Mouse (Mus musculus) forebrain, postnatal 0 days (tissue): ENCODE results near the gene St3gal3. TPM values are rescaled to one million over a fixed set of nuclear protein-coding genes. Genes with fewer than 3 reads are reported as not detected.

Experiments
- ATAC-seq: fragments of 200-750 bp; cut with Nextera tagmentation; 2 replicates; pipeline ENCODE4 v1.8.0; 2017; ENCODE audit warnings: mild to moderate bottlenecking, moderate library complexity
- DNase-seq: peaks from one replicate; pipeline ENCODE4 v3.0.0-alpha.2; 2015
- H3K27ac ChIP-seq: fragments of 300-500 bp; sonication (generic); 2 replicates; pipeline ENCODE4 v1.5.1; 2014; ENCODE audit warnings: low read depth, mild to moderate bottlenecking, antibody characterized with exemption, low read length, moderate library complexity, mixed read lengths
- H3K27me3 ChIP-seq: fragments of 300-500 bp; sonication (generic); 2 replicates; pipeline ENCODE4 v1.6.1; 2014; ENCODE audit warnings: mild to moderate bottlenecking, low read length, mixed read lengths; ENCODE audit not compliant: insufficient read depth
- H3K36me3 ChIP-seq: fragments of 300-500 bp; sonication (generic); 2 replicates; pipeline ENCODE4 v1.6.1; 2014; ENCODE audit warnings: mild to moderate bottlenecking, moderate library complexity; ENCODE audit not compliant: insufficient read depth
- H3K4me1 ChIP-seq: fragments of 300-500 bp; sonication (generic); 2 replicates; pipeline ENCODE4 v1.6.1; 2014; ENCODE audit warnings: antibody characterized with exemption; ENCODE audit not compliant: insufficient read depth
- H3K4me2 ChIP-seq: fragments of 300-500 bp; sonication (generic); 2 replicates; pipeline ENCODE4 v1.6.1; 2014; ENCODE audit warnings: low read depth, mild to moderate bottlenecking, moderate library complexity
- H3K4me3 ChIP-seq: fragments of 300-500 bp; sonication (generic); 2 replicates; pipeline ENCODE4 v1.5.1; 2014; ENCODE audit warnings: low read depth, low read length, mixed read lengths
- H3K9ac ChIP-seq: fragments of 300-500 bp; sonication (generic); 2 replicates; pipeline ENCODE4 v1.6.1; 2014; ENCODE audit warnings: mild to moderate bottlenecking
- H3K9me3 ChIP-seq: fragments of 300-500 bp; sonication (generic); 2 replicates; pipeline ENCODE4 v1.6.1; 2016; ENCODE audit warnings: low read length
- CTCF ChIP-seq: sonication (generic); IDR thresholded peaks from 2 replicates; pipeline ENCODE4 v1.5.1; 2016; ENCODE audit warnings: antibody characterized with exemption, control low read depth, low read depth
- WGBS: fragments of 180-500 bp; shearing (Covaris S2); extraction: QIAGEN DNeasy Blood & Tissue Kit; methylation state at CpG from one replicate; pipeline ENCODE4 v1.1.7; 2014; 5-methylcytosine and 5-hydroxymethylcytosine counted together
- polyA plus RNA-seq: library from polyadenylated mRNA; unstranded; fragments of >200 nt; fragmentation: Nextera tagmentation; extraction: Ambion mirVana; gene quantifications from 2 replicates; pipeline ENCODE4 v1.2.1, GENCODE M21; 2015
- total RNA-seq: library from RNA; depleted of rRNA; stranded (reverse); fragments of >200 nt; gene quantifications from 2 replicates; pipeline ENCODE4 v1.2.3, GENCODE M21; 2014

St3gal3 gene
- total and polyA plus RNA-seq, 2 experiments from 2014 or later, result 11.2 to 36.1 TPM

DNA sequence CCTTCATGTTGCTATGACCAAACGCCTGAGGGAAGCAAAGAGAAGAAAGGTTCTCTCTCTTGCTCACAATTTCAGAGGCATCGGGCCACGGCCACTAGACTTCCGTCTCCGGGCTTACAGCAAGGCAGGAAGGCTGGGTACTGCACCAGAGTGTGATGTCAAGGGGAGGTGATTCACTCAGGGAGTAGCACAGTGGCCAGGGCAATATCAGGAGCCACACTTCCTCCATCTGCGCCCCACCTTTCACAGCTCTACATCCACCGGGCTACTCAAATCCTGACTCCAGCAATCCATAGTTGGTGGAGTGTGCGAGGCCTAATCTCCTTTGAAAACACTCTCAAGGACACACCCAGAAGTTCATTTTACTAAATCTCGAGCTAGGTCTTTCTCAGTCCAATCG, 17.1 kb downstream of the St3gal3 start:
- DNase-seq, result no peak
- Histone ChIP-seq H3K4me1 (no peaks in the 10 kb centered on the region), H3K27ac (no peak overlapping the region), H3K4me3 (no peak overlapping the region), H3K4me2 (no peak overlapping the region), H3K9me3 (no peaks in the 10 kb centered on the region), H3K36me3 (no peaks in the 10 kb centered on the region), H3K9ac (no peak overlapping the region), H3K27me3 (no peaks in the 10 kb centered on the region)
- no peak for ATAC-seq
- no peak for TF ChIP-seq CTCF
- WGBS, result 95% methylated on average over 10 of the region's 10 CpGs

DNA sequence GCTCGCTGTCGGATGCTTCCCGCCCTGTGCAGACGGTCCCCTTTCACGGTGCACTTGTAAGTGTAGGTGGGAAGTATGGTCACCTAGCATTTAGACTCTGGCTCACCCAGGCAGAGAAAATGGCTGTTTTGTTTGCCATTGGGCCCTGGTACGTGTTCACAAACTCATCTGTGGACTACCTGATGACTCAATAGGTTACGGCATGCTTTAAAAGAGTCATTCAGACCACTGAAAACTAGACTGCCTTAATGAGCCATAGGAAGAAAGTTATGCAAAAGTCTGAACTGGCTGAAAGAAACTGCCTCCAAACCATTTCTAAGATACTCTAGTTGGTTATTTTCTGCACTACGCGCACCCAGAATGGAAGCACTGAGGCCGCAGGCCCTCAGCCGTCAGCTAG, 18.6 kb downstream of the St3gal3 start:
- Histone ChIP-seq H3K4me2 (no peak overlapping the region), H3K4me3 (no peak overlapping the region), H3K9me3 (no peaks in the 10 kb centered on the region), H3K4me1 (no peaks in the 10 kb centered on the region), H3K27me3 (no peaks in the 10 kb centered on the region), H3K36me3 (no peaks in the 10 kb centered on the region), H3K9ac (no peak overlapping the region), H3K27ac (no peak overlapping the region)
- 91% methylated on average over 11 of the region's 11 CpGs for WGBS
- TF ChIP-seq CTCF, result no peak
- ATAC-seq, result no peak
- no peak for DNase-seq

DNA sequence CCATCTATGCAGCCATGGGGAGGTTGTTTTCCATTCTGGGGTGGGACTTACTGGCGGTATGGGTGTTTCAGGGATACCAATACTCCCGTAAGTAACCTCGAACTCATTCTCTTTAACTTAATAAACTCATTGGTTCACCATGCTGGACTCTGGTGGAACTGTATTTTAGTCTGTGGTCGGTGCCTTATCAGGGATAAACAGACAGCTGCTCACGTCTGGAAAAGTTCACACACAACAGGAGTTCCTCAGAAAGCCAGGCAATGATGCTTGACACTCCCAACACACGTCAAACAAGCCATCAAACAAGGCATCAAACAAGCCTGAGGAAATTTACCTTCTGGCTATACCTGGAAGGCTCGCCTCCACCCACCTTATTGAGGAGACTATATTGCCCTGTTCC, 19.6 kb downstream of the St3gal3 start:
- no peak overlapping the region for H3K4me3 ChIP-seq
- H3K4me2 ChIP-seq, result no peak overlapping the region
- WGBS, result 95% methylated on average over 7 of the region's 7 CpGs
- DNase-seq, result no peak
- no peak for TF ChIP-seq CTCF
- H3K9me3 ChIP-seq, result no peaks in the 10 kb centered on the region
- no peaks in the 10 kb centered on the region for H3K4me1 ChIP-seq
- H3K36me3 ChIP-seq, result no peaks in the 10 kb centered on the region
- no peak for ATAC-seq
- no peaks in the 10 kb centered on the region for H3K27me3 ChIP-seq
- no peak overlapping the region for H3K9ac ChIP-seq
- H3K27ac ChIP-seq, result no peak overlapping the region

DNA sequence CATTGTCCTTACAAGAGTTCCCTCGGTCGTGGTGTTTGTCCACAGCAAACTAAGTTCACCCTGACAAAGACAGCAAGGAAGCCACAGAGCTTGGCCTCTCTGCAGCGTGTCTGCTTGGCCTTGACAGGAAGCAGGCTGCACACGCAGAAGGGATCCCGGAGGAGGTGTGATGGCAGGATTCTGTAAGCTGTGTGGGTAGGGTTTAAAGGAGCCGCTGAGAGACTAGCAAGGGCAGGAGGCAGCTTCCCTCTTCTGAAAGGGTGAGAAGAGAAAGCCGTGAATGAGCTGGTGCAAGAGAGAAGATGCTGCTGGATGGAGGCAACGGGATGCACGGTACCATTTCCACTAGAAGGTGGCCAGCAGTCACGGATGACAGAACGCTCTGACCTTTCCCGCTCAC, 22.1 kb downstream of the St3gal3 start:
- H3K36me3 ChIP-seq, result no peaks in the 10 kb centered on the region
- H3K9ac ChIP-seq, result no peak overlapping the region
- ATAC-seq (no peak), DNase-seq (no peak)
- no peak overlapping the region for H3K27ac ChIP-seq
- H3K9me3 ChIP-seq, result no peaks in the 10 kb centered on the region
- H3K4me3 ChIP-seq, result no peak overlapping the region
- TF ChIP-seq CTCF, result no peak
- H3K27me3 ChIP-seq, result no peaks in the 10 kb centered on the region
- WGBS, result 87% methylated on average over 12 of the region's 12 CpGs
- H3K4me2 ChIP-seq, result no peak overlapping the region
- H3K4me1 ChIP-seq, result no peaks in the 10 kb centered on the region

DNA sequence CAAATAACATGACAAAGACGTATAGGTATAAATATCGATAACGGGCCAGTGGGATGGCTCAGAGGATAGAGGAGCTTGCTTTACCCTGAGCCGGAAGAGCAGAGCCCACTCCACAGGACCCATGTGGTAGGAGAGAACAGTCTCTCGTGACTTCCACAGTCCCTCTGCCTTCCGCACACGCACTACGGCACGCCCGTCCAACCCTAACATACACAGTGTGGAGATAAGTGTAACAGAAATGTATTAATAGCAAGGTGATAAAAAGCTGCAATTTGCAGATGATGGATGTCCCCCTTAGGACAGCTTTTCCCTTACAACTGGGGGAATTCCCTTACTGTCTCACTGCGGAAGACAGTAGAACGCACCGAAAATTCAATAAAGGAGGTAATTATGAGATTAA, 25.1 kb downstream of the St3gal3 start:
- TF ChIP-seq CTCF, result no peak
- 93% methylated on average over 13 of the region's 13 CpGs for WGBS
- Histone ChIP-seq H3K27ac (no peak overlapping the region), H3K4me3 (no peak overlapping the region), H3K9me3 (no peaks in the 10 kb centered on the region), H3K36me3 (no peaks in the 10 kb centered on the region), H3K9ac (no peak overlapping the region), H3K4me2 (no peak overlapping the region), H3K4me1 (no peaks in the 10 kb centered on the region), H3K27me3 (no peaks in the 10 kb centered on the region)
- ATAC-seq (no peak), DNase-seq (no peak)

DNA sequence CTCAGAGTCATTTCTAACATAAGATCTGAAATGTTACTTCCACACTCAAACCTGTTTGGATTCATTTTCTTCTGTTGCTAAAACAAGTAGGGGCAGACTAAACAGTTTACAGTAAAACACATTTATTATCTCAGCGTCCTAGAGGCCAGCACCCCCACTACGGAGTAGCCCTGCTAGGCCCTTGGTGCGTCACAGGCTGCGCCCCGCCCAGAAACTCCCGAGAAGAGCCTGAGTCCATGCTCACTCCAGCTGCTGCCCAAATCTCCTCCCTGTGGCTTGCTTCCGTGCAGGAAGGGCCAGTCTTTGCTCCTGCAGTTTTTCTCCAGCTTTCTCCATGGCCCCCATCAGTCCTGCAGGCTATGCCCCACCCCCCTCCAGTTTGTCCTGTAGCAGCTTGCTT, 25.9 kb downstream of the St3gal3 start:
- Histone ChIP-seq H3K9me3 (no peaks in the 10 kb centered on the region), H3K4me2 (no peak overlapping the region), H3K27me3 (no peaks in the 10 kb centered on the region), H3K4me3 (no peak overlapping the region), H3K4me1 (no peaks in the 10 kb centered on the region), H3K9ac (no peak overlapping the region), H3K27ac (no peak overlapping the region), H3K36me3 (no peaks in the 10 kb centered on the region)
- WGBS, result 83% methylated on average over 7 of the region's 7 CpGs
- ATAC-seq (no peak), DNase-seq (no peak)
- no peak for TF ChIP-seq CTCF

DNA sequence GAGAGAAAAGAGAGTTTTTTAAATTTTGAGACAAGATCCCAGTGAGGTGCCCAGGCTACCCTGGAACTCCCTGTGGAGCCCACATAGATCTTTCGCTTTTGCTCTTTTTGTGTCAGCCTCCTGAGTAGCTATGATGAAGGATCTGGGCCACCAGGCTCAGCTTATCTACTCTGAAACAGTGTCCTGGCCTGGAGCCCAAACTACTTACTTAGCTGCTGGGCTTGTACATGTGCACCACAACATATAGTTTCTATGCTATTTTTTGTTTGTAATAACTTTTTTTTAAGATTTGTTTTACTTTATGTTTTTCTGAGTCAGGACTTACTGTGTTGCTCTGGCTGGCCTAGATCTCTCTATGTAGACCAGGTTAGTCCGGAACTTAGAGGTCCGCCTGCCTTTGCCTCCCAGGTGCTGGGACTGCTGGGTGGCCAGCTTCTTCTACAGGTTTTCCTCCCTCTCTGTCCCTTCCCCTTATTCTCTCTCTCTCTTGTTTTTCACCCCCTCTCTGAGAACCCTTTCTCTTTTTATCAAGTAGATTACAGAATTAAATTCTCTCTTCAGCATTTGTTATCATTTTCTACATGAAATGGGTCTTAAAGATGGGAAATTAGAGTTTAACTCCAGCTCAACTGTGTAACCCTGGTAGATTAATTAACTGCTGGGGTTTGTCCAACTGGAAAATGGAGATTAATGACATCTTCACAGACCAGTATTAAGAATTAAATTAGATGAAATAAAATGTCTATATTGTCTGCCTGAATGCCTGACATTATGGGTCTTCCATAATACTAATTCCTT, 29.3 kb downstream of the St3gal3 start:
- Histone ChIP-seq H3K27ac (no peak overlapping the region), H3K4me2 (no peak overlapping the region), H3K9ac (no peak overlapping the region), H3K27me3 (no peaks in the 10 kb centered on the region), H3K9me3 (no peaks in the 10 kb centered on the region), H3K36me3 (no peaks in the 10 kb centered on the region), H3K4me3 (no peak overlapping the region), H3K4me1 (no peaks in the 10 kb centered on the region)
- TF ChIP-seq CTCF, result no peak
- DNase-seq, result no peak
- 97% methylated on average over 3 of the region's 3 CpGs for WGBS
- no peak for ATAC-seq
